Mouse (Mus musculus) adrenal gland, adult 8-10 months (tissue): Measurements from ENCODE around the gene Rph3al. TPM values are rescaled to one million over a fixed set of nuclear protein-coding genes. Genes with fewer than 3 reads are reported as not detected.

Source experiments
- DNase-seq: peaks from one replicate; pipeline ENCODE4 v3.0.0; 2022
- total RNA-seq, 4 experiments: library from RNA; stranded (reverse); gene quantifications; 2 replicates each; pipeline ENCODE4 v1.2.4; 2022

The Rph3al gene
- total RNA-seq, 4 experiments from 2014 or later: 19.9 to 31.2 (median 21.9) TPM

- no peak for DNase-seq
Measured at GRCm38 (mm10) chr11:75904982-75905381, 33.2 kb downstream of the Rph3al start.

GRCm38 (mm10) chr11:75904501-75904900, 33.7 kb downstream of the Rph3al start:
- no peak for DNase-seq

GRCm38 (mm10) chr11:75903486-75903885, 34.7 kb downstream of the Rph3al start:
- DNase-seq: no peak

GRCm38 (mm10) chr11:75901339-75901738, 36.9 kb downstream of the Rph3al start:
- DNase-seq: no peak

- DNase-seq: no peak
Measured at GRCm38 (mm10) chr11:75899676-75900075, 38.6 kb downstream of the Rph3al start.

GRCm38 (mm10) chr11:75898532-75898931, 39.7 kb downstream of the Rph3al start:
- DNase-seq: no peak

GRCm38 (mm10) chr11:75894791-75895420, 43.3 kb downstream of the Rph3al start:
- no peak for DNase-seq

- DNase-seq: no peak
Measured at GRCm38 (mm10) chr11:75893956-75894355, 44.3 kb downstream of the Rph3al start.

GRCm38 (mm10) chr11:75887349-75887748, 50.9 kb downstream of the Rph3al start:
- no peak for DNase-seq

- no peak for DNase-seq
Measured at GRCm38 (mm10) chr11:75881234-75881633, 57.0 kb downstream of the Rph3al start.

- DNase-seq: no peak
Measured at GRCm38 (mm10) chr11:75880064-75880463, 58.2 kb downstream of the Rph3al start.

- DNase-seq: no peak
Measured at GRCm38 (mm10) chr11:75878460-75878859, 59.8 kb downstream of the Rph3al start.

GRCm38 (mm10) chr11:75876043-75876780, 62.0 kb downstream of the Rph3al start:
- peak; percentile 34 for DNase-seq

- no peak for DNase-seq
Measured at GRCm38 (mm10) chr11:75871688-75872087, 66.5 kb downstream of the Rph3al start.

GRCm38 (mm10) chr11:75870947-75871346, 67.3 kb downstream of the Rph3al start:
- no peak for DNase-seq

- DNase-seq: no peak
Measured at GRCm38 (mm10) chr11:75870386-75870785, 67.8 kb downstream of the Rph3al start.

- no peak for DNase-seq
Measured at GRCm38 (mm10) chr11:75869898-75870297, 68.3 kb downstream of the Rph3al start.

- no peak for DNase-seq
Measured at GRCm38 (mm10) chr11:75866861-75867260, 71.4 kb downstream of the Rph3al start.

- no peak for DNase-seq
Measured at GRCm38 (mm10) chr11:75865859-75866258, 72.4 kb downstream of the Rph3al start.

GRCm38 (mm10) chr11:75865253-75865619, 73.0 kb downstream of the Rph3al start:
- no peak for DNase-seq

- no peak for DNase-seq
Measured at GRCm38 (mm10) chr11:75864529-75865252, 73.5 kb downstream of the Rph3al start.

- DNase-seq: no peak
Measured at GRCm38 (mm10) chr11:75862466-75862865, 75.8 kb downstream of the Rph3al start.

- DNase-seq: no peak
Measured at GRCm38 (mm10) chr11:75861653-75862052, 76.6 kb downstream of the Rph3al start.

GRCm38 (mm10) chr11:75861213-75861612, 77.0 kb downstream of the Rph3al start:
- no peak for DNase-seq
